Mouse (Mus musculus) neutrophil, adult 5-6 weeks (primary cell): ENCODE data around the gene Syngr1. TPM values are rescaled to one million over a fixed set of nuclear protein-coding genes. Genes with fewer than 3 reads are reported as not detected.
A peak's percentile ranks its signal among the peaks of the same experiment; 100 is the strongest.

ENCODE experiments used
- ATAC-seq: fragments of 151-379, 151-347 bp; 2 replicates; pipeline ENCODE4 v1.8.0; 2017; ENCODE audit warnings: mild to moderate bottlenecking, moderate TSS enrichment; ENCODE audit not compliant: insufficient number of reproducible peaks, poor library complexity, low FRiP score, severe bottlenecking; ENCODE audit errors: extremely low read depth
- total RNA-seq: library from RNA; stranded (forward); fragments of 200-1000 nt; gene quantifications from 2 replicates; pipeline ENCODE4 v1.2.3, GENCODE M21; 2017

Gene Syngr1
- total RNA-seq, 1 experiment from 2014 or later, result not detected

DNA sequence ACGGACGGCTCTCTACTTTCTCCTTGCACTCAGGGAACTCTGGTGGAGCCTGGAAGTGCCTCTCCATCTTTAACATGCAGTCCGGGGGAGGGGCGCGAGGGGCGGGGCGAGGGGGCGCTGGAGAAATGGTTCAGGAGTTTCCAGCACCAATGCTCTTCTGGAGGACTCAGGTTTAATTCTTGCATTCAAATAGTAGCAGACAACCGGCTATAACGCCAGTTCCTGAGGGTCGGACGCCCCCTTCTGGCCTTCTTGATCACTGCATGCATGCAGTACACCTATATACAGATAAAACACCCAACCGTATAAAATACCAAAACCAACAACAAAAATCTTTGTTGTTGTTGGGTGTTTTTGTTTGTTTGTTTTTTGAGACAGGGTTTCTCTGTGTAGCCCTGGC, 25.7 kb upstream of the Syngr1 start:
- no peak for ATAC-seq

DNA sequence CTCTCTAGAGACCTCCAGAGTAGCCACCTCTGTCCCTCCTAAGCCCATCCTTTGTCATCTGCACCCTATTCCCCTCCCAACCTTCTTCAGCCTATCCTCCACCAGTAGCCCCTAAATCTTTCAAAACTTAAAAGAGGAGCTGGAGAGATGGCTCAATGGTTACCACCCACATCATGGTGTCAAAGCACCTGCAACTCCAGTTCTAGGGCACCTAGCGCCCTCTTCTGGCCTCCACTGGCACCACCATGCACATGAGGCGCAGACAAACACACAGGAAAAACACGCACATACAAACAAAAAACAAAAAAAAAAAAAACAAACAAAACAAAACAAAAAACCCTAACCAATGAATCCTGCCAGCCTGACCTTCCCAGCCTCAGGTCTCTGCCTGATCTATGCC, 24.6 kb upstream of the Syngr1 start:
- ATAC-seq, result no peak

GRCm38 (mm10) chr15:80069171-80069570, 22.0 kb upstream of the Syngr1 start:
- ATAC-seq, result no peak

- ATAC-seq, result no peak
Observed at GRCm38 (mm10) chr15:80070095-80070644, 21.0 kb upstream of the Syngr1 start.

GRCm38 (mm10) chr15:80071951-80072437, 19.1 kb upstream of the Syngr1 start:
- no peak for ATAC-seq

- no peak for ATAC-seq
Observed at GRCm38 (mm10) chr15:80072579-80073255, 18.4 kb upstream of the Syngr1 start.

- no peak for ATAC-seq
Observed at GRCm38 (mm10) chr15:80073256-80073621, 17.9 kb upstream of the Syngr1 start.

- no peak for ATAC-seq
Observed at GRCm38 (mm10) chr15:80074663-80075373, 16.3 kb upstream of the Syngr1 start.

- no peak for ATAC-seq
Observed at GRCm38 (mm10) chr15:80075374-80075694, 15.8 kb upstream of the Syngr1 start.

DNA sequence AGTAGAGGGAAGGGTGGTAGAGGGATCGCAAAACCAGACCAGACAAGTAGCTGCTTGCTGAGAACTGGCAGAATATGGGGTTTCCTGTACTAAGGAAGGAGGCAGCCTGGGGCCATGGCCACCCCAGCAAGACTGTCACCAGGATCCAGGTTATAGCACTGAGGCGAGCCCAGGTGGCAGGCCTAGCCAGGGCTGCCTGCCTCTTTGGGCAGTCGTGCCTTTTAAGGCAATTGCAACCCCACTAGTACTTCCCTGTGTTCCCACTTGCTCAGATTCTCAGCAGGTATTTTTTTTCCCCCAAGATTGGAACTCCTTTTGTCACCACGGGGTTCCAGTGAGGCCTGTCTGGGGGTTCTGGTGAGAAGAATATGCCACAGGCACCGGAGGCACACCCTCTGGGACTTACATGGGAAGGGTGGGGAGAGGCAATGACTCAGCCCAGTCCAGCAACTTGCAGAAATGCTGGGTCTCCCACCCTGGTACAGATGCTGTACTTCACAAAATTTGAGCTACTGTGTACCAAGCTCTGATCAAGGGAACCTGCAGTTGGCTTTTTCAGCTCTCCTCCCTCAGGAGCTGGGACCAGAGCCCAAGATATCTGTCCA, 15.3 kb upstream of the Syngr1 start:
- ATAC-seq, result no peak

- ATAC-seq, result peak; percentile 37; the same call in 1 of the 2 replicates
Observed at GRCm38 (mm10) chr15:80076338-80077136, 14.6 kb upstream of the Syngr1 start.

- ATAC-seq, result no peak
Observed at GRCm38 (mm10) chr15:80078058-80078814, 12.9 kb upstream of the Syngr1 start.

DNA sequence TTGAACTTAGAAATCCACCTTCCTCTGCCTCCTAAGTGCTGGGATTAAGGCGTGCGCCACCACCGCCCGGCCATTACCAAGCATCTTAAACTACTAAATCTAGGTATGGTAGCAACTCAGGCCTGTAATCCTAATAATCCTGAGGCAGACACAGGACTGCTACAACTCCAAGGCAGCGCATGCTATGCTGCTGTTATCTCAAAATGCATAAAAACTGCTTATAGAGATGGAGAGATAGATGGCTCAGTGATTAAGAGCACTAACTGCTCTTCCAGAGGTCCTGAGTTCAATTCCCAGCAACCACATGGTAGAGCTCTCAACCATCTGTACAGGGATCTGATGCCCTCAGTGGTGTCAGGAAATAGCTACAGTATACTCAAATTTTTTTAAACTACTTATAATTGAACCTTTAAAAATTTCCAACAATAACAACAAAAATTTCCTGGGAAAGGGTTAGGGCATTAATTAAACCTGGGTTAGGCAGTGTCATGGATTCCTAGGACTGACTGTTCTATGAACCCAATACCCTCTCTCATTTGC, 11.9 kb upstream of the Syngr1 start:
- no peak for ATAC-seq

DNA sequence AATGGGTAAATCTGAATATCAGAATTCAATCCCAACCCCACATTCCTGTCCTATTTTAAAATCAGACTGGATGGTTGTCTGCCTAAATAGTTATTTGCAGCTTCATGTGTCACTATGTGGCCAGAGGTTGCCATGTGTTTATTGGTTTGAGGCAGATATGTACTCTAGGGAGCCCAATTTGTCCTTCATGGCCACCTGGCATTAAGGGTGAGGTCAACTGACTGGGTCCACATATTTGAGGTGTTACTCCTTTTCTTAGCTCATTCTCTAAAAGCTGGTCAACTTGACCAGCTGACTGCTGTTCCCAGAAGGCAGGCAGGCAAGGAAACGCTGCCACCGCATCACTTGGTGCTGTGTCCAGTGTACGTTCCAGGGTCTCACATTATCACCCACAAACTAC, 11.2 kb upstream of the Syngr1 start:
- ATAC-seq, result no peak

DNA sequence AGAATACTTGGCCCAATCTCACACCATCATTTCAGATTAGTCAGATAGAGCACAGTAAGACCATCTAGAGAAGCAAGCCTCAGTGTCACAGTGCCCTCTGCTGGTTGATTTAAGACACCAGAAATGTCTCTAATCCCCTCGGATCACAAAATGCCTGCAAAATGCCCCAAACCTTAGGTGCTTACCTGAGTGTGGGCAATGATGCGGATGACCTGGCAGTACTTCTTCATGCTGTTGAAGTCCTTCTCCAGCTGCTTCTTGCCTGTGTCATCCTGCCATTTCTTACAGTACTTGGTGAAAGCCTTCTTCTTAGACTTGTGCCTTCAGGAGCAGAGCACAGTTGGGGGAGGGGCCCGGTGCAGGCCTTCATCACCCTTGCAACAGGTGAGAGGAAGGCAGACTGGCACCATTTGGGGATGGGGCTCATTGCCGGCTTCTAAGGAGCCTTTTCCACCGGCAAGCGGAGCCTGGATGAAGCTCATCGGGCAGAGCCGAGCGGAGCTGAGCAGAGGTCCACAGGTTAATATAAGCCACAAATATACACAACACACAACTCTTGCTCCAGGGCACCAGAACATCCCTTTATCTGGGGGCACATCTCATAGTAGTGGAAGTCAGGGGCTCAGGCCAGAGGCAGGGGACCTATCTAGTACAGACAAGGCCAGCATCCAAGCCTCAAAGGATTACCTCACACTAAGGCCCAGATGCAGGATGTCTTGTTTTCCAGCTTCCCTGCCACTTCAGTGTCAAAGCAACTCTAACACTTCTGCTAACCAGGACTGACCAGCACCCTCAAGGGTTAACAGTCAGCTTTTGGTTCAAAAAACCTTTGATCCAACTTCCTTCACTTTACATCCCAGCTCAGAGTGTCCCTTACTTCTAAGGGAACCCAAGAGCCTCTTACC, 10.2 kb upstream of the Syngr1 start:
- ATAC-seq, result no peak

- ATAC-seq, result no peak
Observed at GRCm38 (mm10) chr15:80081801-80082546, 9.2 kb upstream of the Syngr1 start.
